Mouse (Mus musculus) CH12F3 (cell line): Measurements from ENCODE around the gene Tmem151a.

Experiments used
- in situ Hi-C: fragments of 300-500 bp; cut with MboI; formaldehyde crosslinking; loops from 2 replicates; pipeline ENCODE4 v1.14.3; 2020; ENCODE audit warnings: low sequenced_read_pairs

Tmem151a gene

GRCm38 (mm10) chr19:5085145-5085863 is at the start of gene Tmem151a:
Tmem151a (minus strand) TSS chr19:5085531.
- in situ Hi-C loops, result loop anchor here (5.0 kb wide), 1 partner anchor 57 kb away; no protein-coding TSS in a partner anchor

GRCm38 (mm10) chr19:5131237-5131636 is 45.9 kb upstream of the Tmem151a start:
- in situ Hi-C loops, result no loop called here

- in situ Hi-C loops, result no loop called here
Measured at GRCm38 (mm10) chr19:5129770-5130169, 44.4 kb upstream of the Tmem151a start.

- in situ Hi-C loops, result no loop called here
Measured at GRCm38 (mm10) chr19:5124055-5124614, 38.8 kb upstream of the Tmem151a start.

- in situ Hi-C loops, result no loop called here
Measured at GRCm38 (mm10) chr19:5123241-5123640, 37.9 kb upstream of the Tmem151a start.

GRCm38 (mm10) chr19:5122492-5122891 is 37.2 kb upstream of the Tmem151a start:
- in situ Hi-C loops, result no loop called here

- in situ Hi-C loops, result no loop called here
Measured at GRCm38 (mm10) chr19:5118384-5118698, 33.0 kb upstream of the Tmem151a start, which contains the start of gene Klc2. Klc2 (minus strand) TSS chr19:5118560.

- in situ Hi-C loops, result no loop called here
Measured at GRCm38 (mm10) chr19:5117494-5118383, 32.4 kb upstream of the Tmem151a start.

GRCm38 (mm10) chr19:5113783-5114182 is 28.5 kb upstream of the Tmem151a start:
- in situ Hi-C loops, result no loop called here

GRCm38 (mm10) chr19:5109659-5110453 is 24.5 kb upstream of the Tmem151a start:
- in situ Hi-C loops, result no loop called here

GRCm38 (mm10) chr19:5108702-5109101 is 23.4 kb upstream of the Tmem151a start:
- in situ Hi-C loops, result no loop called here

- in situ Hi-C loops, result no loop called here
Measured at GRCm38 (mm10) chr19:5108271-5108575, 22.9 kb upstream of the Tmem151a start.

- in situ Hi-C loops, result no loop called here
Measured at GRCm38 (mm10) chr19:5107556-5108270, 22.4 kb upstream of the Tmem151a start.

GRCm38 (mm10) chr19:5106731-5107191 is 21.4 kb upstream of the Tmem151a start, which contains the start of gene Rab1b:
Rab1b (minus strand) TSS chr19:5107072.
- in situ Hi-C loops, result no loop called here

- in situ Hi-C loops, result no loop called here
Measured at GRCm38 (mm10) chr19:5106074-5106473, 20.7 kb upstream of the Tmem151a start.

GRCm38 (mm10) chr19:5098363-5099143 is 13.2 kb upstream of the Tmem151a start, which contains the start of gene Cnih2:
Cnih2 (minus strand) TSS chr19:5098521.
- in situ Hi-C loops, result no loop called here

- in situ Hi-C loops, result no loop called here
Measured at GRCm38 (mm10) chr19:5097521-5098362, 12.4 kb upstream of the Tmem151a start.

GRCm38 (mm10) chr19:5095887-5096474 is 10.7 kb upstream of the Tmem151a start:
- in situ Hi-C loops, result no loop called here
